Mouse (Mus musculus) gastrocnemius, postnatal 36 days (tissue): ENCODE measurements around the gene Morn3. TPM values are rescaled to one million over a fixed set of nuclear protein-coding genes. Genes with fewer than 3 reads are reported as not detected.

ENCODE experiments used
- DNase-seq, 2 experiments: peaks; one replicate each; pipeline ENCODE4 v3.0.0; 2022
- intact Hi-C: fragments of 180-260 bp; cut with DNase I; formaldehyde crosslinking; loops from one replicate; pipeline ENCODE4 v1.15.1; 2025
- long read RNA-seq, 2 experiments: library from polyadenylated mRNA; stranded (forward); transcript quantifications; one replicate each; pipeline ENCODE4 v2.0.0; 2021
- total RNA-seq, 2 experiments: library from RNA; stranded (reverse); gene quantifications; 2 replicates each; pipeline ENCODE4 v1.2.3; 2021

Morn3 gene
- total RNA-seq, result not detected
- long read RNA-seq, experiment 1, result 0 reads
- long read RNA-seq, experiment 2, result 0 reads

DNA sequence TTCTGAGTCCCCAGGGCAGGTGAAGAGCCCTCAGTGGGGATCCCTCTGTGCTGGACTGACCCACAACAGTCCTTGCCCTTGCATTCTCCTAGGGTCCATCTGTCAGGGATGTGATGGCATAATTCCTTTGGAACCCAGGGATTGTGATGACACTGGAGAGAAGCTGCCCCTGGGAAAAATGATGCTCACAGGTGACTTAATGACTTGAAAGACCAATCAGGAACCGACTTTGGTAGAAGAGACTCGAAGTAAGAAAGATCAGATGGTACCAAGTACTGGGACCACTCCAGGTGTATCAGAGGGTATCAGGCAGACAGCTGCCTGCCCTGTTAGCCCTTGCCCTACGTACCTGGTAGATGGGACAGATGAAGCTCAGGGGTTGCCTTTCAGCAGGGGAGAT, at the start of gene Morn3:
Gene Morn3, minus strand, starts transcription at position 101 of the 400 bp plus-strand sequence.
- intact Hi-C loops, result loop anchor here (1.0 to 5.0 kb wide), 3 partner anchors 34 to 120 kb away; no protein-coding TSS in a partner anchor
- DNase-seq, result no peak

- intact Hi-C loops, result no loop called here
- no peak for DNase-seq
These were observed 49.5 kb upstream of the Morn3 start for GRCm38 (mm10) chr5:123096299-123096698.

GRCm38 (mm10) chr5:123094238-123094991, 47.6 kb upstream of the Morn3 start:
- DNase-seq, result no peak
- intact Hi-C loops, result no loop called here

GRCm38 (mm10) chr5:123093077-123093633, 46.3 kb upstream of the Morn3 start:
- no peak for DNase-seq

GRCm38 (mm10) chr5:123090560-123091306, 43.9 kb upstream of the Morn3 start:
- DNase-seq, result no peak
- intact Hi-C loops, result no loop called here

More at GRCm38 (mm10) chr5:123093077-123093633, 46.3 kb upstream of the Morn3 start:
- intact Hi-C loops, result no loop called here

- no peak for DNase-seq
- intact Hi-C loops, result no loop called here
These were observed 42.0 kb upstream of the Morn3 start for GRCm38 (mm10) chr5:123088784-123089183.

- intact Hi-C loops, result no loop called here
- DNase-seq, result no peak
These were observed 39.7 kb upstream of the Morn3 start for GRCm38 (mm10) chr5:123086501-123086900.

DNA sequence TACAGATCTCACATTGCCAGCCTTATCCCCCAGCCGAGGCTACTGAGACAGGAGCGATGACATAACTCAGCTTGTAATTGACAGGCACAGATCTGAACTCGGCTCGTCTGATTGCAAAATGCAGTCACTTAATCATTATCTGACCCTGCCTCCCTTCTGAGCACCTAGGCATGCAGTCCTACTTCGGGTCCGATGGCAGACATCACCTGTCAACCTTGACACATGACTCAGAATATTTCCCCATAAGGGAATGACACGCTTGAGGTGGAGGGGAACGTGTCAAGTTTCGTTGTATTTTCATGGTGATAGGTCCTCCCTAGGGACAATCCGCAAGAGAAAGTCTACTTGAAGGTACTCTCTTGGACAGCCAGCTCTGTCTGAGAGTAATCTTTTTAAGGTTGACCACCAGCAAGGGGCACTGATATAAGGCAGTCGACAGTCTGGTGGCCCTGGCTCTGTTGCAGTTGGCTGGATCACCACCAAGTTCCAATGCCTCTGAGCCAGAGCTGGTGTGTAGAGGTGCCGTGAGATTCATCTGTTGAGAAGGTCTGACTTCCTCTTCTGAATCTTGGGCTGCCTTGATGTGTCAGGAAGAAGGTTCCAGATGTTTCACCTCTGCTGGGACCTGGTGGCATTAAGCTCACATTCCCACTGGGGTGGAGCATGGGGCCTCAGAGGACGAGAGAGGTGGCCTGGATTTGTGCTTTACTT, 36.7 kb upstream of the Morn3 start:
- DNase-seq, result no peak
- intact Hi-C loops, result no loop called here

- no peak for DNase-seq
- intact Hi-C loops, result no loop called here
These were observed 33.7 kb upstream of the Morn3 start for GRCm38 (mm10) chr5:123080510-123080909.

- no peak for DNase-seq
- intact Hi-C loops, result no loop called here
These were observed 33.2 kb upstream of the Morn3 start for GRCm38 (mm10) chr5:123080041-123080440.

DNA sequence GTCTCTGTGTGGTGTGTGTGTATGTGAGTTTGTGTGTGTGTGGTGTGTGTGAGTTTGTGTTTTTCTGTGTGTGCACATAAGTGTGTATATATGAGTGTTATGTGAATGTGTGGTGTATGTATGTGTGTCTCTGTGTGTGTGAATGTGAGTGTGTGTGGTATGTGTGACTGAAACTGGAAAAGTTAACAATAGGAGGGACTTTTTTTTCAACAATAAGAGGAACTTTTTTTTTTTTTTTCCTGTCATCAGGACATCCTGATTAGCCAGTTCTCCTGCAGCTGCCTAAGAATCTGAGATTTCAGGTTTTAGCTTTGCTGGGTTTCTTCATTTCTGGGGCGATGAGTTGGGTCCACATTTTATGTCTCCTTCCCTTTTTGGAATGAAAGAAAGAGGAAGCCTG, 32.8 kb upstream of the Morn3 start:
- intact Hi-C loops, result no loop called here
- DNase-seq, result no peak

GRCm38 (mm10) chr5:123076419-123077281, 29.8 kb upstream of the Morn3 start:
- no peak for DNase-seq
- intact Hi-C loops, result loop anchor here (1.0 kb wide), 1 partner anchor 34 kb away; no protein-coding TSS in a partner anchor

DNA sequence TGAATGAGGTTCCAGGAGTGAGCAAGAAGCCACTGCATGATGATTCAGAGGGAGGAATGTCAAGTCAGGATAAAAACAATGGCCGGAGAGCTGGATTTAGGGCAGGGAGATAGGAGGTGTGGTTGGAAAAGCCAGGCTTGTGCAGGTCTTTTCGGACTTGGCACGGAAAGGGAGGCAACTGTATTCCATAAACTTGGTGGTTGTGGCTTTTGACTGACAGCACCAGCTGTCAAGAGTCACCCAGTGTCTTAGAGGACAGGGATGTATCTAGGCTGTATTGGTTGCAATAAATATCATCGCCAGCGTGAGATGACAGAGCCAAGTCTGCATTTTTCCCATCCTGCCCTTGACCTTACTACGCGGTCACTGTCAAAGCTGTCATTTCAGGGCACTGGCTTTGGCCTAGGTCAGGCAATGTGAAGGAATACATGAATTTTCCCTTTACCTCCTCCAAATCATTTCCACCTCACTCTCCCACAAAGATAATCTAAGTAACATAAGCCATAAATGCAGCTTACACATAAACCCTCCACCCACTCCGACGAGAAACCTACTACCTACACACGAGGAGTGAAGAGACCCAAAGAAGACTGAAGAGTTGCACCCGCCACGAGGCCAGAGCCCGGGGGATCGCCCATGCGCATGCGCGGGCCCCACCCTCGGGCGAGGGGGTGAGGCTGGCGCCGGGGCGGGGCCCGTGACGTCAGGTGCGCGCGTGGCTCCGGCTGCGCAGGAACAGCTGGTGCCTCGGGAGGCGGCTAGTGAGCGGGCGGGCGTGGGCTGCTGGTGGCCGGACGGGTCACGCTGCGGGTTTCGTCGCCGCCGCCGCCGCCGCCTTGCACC, 29.0 kb upstream of the Morn3 start:
- intact Hi-C loops, result loop anchor here (1.0 kb wide), 1 partner anchor 35 kb away; no protein-coding TSS in a partner anchor
- peak; percentile 86 to 94 for DNase-seq

GRCm38 (mm10) chr5:123068714-123069113, 21.9 kb upstream of the Morn3 start:
- DNase-seq, result no peak

DNA sequence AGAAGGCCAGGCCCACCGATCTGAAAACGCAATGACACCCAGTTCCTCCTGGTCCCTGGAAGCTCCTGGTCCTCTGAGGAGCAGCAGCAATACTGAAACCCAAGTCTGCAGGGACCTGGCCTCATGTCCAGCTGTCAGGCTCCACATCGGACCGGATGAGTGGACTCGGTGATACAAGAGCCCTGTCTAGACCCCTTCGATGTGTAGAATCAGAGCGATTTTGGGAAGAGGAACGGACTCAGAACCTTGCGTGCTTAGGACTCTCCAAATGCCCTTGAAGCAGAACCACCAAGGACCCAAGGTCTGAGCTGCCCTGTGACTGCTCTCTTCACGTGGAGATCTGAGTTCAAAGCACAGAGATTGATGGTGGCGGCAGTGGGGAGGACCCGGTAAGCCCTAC, 21.3 kb upstream of the Morn3 start, which contains the start of gene Tmem120b:
Gene Tmem120b, plus strand, starts transcription at position 301 of the 400 bp plus-strand sequence.
- intact Hi-C loops, result loop anchor here (2.0 to 5.0 kb wide), 3 partner anchors 49 to 104 kb away; partner anchors contain the start of gene Rhof
- DNase-seq, result no peak

More at GRCm38 (mm10) chr5:123068714-123069113, 21.9 kb upstream of the Morn3 start:
- intact Hi-C loops, result loop anchor here (2.0 to 5.0 kb wide), 3 partner anchors 48 to 104 kb away; partner anchors contain the start of gene Rhof

GRCm38 (mm10) chr5:123067395-123067995, 20.7 kb upstream of the Morn3 start:
- intact Hi-C loops, result loop anchor here (2.0 to 5.0 kb wide), 3 partner anchors 65 to 105 kb away; partner anchors contain the start of gene Rhof
- no peak for DNase-seq

- intact Hi-C loops, result no loop called here
- no peak for DNase-seq
These were observed 17.4 kb upstream of the Morn3 start for GRCm38 (mm10) chr5:123064207-123064606.

DNA sequence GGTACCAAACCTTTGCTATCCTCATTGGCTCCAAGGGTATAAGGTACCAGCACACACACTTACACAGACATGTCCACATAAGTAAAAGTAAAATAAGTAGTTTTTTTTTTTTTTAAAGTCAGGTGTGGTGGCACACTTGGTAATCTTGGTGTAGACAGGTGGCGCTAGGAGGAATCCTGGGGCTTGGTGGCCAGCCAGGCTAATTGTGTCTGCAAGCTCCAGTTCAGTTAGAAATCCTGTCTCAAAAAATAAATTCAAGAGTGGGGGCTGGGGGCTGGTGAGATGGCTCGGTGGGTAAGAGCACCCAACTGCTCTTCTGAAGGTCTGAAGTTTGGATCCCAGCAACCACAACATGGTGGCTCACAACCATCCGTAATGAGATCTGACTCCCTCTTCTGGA, 16.3 kb upstream of the Morn3 start:
- intact Hi-C loops, result no loop called here

More for the DNA sequence above, 16.3 kb upstream of the Morn3 start:
- no peak for DNase-seq
